Mouse (Mus musculus) liver, postnatal 0 days (tissue): ENCODE results near the gene Capn6.

ENCODE experiments used
- CTCF ChIP-seq: sonication (generic); IDR thresholded peaks from 2 replicates; pipeline ENCODE4 v1.5.1; 2016; ENCODE audit warnings: antibody characterized with exemption, low read depth
- EP300 ChIP-seq: IDR thresholded peaks from 2 replicates; pipeline ENCODE4 v1.6.1; 2016; ENCODE audit warnings: antibody characterized with exemption, low read depth, mild to moderate bottlenecking

GRCm38 (mm10) chrX:143826521-143826920 lies 693 bp downstream of the Capn6 start:
- no peak for TF ChIP-seq CTCF
- TF ChIP-seq EP300: no peak
